Mouse (Mus musculus): ENCODE results near the gene Jkamp. TPM values are rescaled to one million over a fixed set of nuclear protein-coding genes. Genes with fewer than 3 reads are reported as not detected.

The Jkamp gene
- total RNA-seq (2023), result 17.3 TPM

GRCm38 (mm10) chr12:72085329-72086165, at the start of gene Jkamp, which contains the start of gene L3hypdh:
TSS of gene Jkamp (plus strand) at chr12:72085589.
TSS of gene L3hypdh (minus strand) at chr12:72085439.

GRCm38 (mm10) chr12:72070327-72071269, 14.8 kb upstream of the Jkamp start, which contains the start of gene Gpr135:
TSS of gene Gpr135 (minus strand) at chr12:72071125.

Other genes starting within 250 kb of the Jkamp start
- not detected for gene Gpr135, start 14.5 kb upstream of the Jkamp start, total RNA-seq (2023)
- not detected for gene L3hypdh, start 150 bp upstream of the Jkamp start, total RNA-seq (2023)
- gene Ccdc175, start 99.4 kb downstream of the Jkamp start, total RNA-seq (2023), result not detected

Data from CD4-positive naive resting alpha-beta T cell, adult 57 days (primary cell).